Mouse (Mus musculus) bone marrow macrophage, adult 2 months (primary cell): ENCODE measurements around the gene Jmjd8. TPM values are rescaled to one million over a fixed set of nuclear protein-coding genes. Genes with fewer than 3 reads are reported as not detected.

Source experiments
- H3K27ac ChIP-seq: 2 replicates; pipeline ENCODE4 v1.5.1; 2012; ENCODE audit warnings: low read depth, low read length; ENCODE audit not compliant: insufficient read depth
- H3K4me1 ChIP-seq: 2 replicates; pipeline ENCODE4 v1.6.1; 2012; ENCODE audit warnings: low read length; ENCODE audit not compliant: control insufficient read depth, insufficient read depth
- H3K4me3 ChIP-seq: 2 replicates; pipeline ENCODE4 v1.5.1; 2012; ENCODE audit warnings: mild to moderate bottlenecking, low read length, moderate library complexity; ENCODE audit not compliant: insufficient read depth
- CTCF ChIP-seq: IDR thresholded peaks from 2 replicates; pipeline ENCODE4 v1.5.1; 2012; ENCODE audit warnings: low read depth, mild to moderate bottlenecking, low read length, moderate library complexity
- POLR2A ChIP-seq: IDR thresholded peaks from 2 replicates; pipeline ENCODE4 v1.6.1; 2012; ENCODE audit warnings: mild to moderate bottlenecking, low read depth, low read length, borderline replicate concordance
- polyA plus RNA-seq: library from polyadenylated mRNA; stranded (reverse); fragments of >200 nt; gene quantifications from 2 replicates; pipeline ENCODE4 v1.2.4, GENCODE M21; 2012; ENCODE audit not compliant: missing spikeins, insufficient read depth, insufficient read length

Jmjd8 gene
- polyA plus RNA-seq, 1 experiment: 18.0 TPM

DNA sequence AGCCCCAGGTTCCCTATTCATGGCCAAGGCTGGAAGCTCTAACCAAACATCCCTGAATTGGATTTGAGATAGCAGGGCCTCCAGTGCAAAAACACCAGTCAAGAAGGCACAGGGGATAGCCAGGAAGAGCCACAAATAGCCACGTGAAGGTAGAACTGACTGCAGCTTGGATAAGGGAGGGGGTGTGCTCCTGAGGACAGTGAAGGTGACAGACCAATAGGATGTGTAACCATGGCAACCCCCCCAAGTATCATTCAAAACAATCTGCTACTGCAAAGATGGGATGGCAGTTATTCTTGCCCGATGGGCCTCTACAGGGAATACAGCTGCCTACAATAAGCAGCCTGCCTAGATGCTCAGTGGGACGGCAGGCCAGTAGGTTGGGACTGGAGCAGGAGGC lies 8.9 kb downstream of the Jmjd8 start:
- Histone ChIP-seq H3K27ac (no peak overlapping the region), H3K4me1 (peaks cover 6% of the 10 kb centered on the region), H3K4me3 (no peak overlapping the region)
- TF ChIP-seq CTCF: no peak

DNA sequence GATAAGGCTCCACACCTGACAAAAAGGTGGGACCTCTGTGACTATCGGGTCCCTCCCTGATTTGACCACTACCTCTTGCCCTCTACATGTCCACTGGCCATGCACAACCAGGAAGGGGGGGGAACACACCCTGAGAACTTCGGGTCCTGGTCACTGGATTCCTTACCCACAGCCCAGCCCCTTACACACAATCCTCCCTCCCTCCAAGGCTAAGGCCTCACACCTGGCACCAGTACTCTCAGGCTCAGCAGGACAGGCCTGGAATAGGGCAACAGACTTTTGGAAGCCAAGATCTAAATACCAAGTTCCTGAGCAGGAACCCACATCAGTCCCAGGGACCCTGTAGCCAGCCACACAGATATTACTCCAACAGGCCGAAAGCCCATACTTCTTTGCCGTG lies 10.2 kb downstream of the Jmjd8 start:
- Histone ChIP-seq H3K4me1 (peaks cover 10% of the 10 kb centered on the region), H3K27ac (no peak overlapping the region), H3K4me3 (no peak overlapping the region)
- TF ChIP-seq POLR2A: no peak
- no peak for TF ChIP-seq CTCF

DNA sequence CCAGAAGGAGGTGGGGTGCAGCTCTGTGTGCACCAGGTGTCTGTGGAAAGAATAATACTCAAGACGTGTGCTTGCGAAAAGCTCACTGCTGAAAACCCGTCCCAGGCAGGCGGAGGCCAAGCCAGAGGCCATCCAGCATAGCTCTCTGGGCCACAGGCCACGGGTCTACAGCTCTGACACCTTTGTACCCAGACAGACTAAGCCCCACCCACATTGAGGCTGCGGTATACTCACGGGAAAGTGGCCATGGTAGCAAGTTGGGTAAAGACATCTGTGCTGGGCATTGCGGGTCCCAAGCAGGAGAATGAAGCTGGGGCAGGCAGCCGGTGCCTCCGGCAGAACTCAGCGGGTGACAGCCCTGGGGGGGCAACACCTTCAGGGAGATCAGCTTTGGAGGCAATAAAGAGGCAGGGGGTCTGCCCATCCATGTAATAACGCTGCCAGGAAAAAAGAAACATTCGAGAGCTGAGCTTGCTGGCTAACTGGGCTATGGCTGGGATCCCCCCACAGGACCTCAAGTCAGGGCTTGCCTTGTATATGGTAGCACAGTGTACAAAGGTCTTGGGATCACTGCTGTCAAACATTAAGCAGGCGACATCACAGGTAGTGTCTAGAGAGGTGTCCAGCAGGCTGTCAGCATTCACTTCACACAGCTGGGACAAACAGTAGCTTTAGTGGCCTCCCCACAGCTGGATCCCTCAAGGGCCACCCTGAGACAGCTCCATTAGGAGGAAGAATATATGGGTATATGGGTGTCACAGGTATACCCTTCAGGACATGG lies 11.0 kb downstream of the Jmjd8 start:
- Histone ChIP-seq H3K4me1 (peaks cover 7% of the 10 kb centered on the region), H3K4me3 (no peak overlapping the region), H3K27ac (no peak overlapping the region)
- TF ChIP-seq CTCF: no peak
- no peak for TF ChIP-seq POLR2A

DNA sequence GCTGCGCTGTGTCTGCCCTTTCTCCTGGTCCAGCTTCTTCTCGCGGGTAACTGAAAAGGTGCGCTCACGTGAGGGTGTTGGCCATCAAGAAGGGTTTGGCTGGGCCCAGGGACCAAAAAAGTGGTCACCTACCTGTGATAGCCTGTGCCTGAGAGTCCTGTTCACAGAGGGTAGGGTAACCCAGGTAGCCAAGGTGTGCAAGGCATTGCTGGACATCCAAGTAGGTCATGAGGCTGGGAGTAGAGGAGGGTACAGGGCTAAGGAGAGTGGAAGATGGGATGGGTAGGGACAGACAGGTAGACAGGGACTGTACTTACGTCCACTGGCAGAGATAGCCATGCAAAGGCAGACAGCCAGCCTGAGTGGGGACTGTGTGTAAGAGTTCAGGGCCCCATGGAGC lies 11.9 kb downstream of the Jmjd8 start:
- no peak for TF ChIP-seq CTCF
- TF ChIP-seq POLR2A: no peak
- no peak overlapping the region for H3K27ac ChIP-seq
- H3K4me3 ChIP-seq: no peak overlapping the region
- H3K4me1 ChIP-seq: peaks cover 10% of the 10 kb centered on the region

DNA sequence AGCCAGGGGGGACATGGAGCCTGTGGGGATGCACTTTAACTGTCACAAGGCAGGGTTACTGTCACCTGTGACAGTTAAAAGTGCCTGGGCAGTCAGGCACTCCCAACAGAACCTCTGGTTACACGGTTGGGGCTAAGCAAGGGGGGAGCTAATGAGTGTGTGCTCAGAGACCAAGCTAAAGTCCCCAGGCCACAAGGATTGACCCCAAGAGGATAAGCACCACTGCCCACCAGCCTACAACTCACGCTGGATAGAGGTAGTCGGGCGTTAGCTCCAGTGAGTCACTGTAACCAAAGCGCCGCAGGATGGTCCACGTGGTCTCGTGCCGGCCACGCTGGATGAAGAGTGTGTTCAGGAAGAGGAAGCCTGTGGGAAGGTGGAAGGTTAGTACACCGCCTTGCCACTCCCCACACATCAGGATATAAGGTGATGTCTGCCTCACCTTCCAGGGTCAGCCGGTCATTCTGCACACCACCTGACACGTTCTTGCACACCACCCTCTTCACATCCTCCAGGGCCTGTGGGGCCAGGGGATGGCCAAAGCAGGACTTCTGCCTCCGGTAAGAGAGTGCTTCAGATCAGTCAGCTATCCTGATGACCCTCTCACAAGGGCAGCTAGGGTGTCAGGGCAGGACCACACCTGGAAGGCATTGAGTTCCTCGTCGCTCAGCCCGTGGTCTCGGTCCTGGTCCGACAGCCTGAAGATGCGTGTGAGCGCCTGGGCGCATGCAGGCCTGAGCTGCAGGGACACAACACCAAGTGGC lies 12.6 kb downstream of the Jmjd8 start, which contains the start of gene Gm20683:
TSS of gene Gm20683 (minus strand) at position 647 of the 764 bp plus-strand sequence.
- TF ChIP-seq CTCF: no peak
- no peak for TF ChIP-seq POLR2A
- Histone ChIP-seq H3K4me3 (no peak within 1 kb of the TSS), H3K27ac (no peak within 1 kb of the TSS), H3K4me1 (peaks cover 10% of the 10 kb centered on the region)

DNA sequence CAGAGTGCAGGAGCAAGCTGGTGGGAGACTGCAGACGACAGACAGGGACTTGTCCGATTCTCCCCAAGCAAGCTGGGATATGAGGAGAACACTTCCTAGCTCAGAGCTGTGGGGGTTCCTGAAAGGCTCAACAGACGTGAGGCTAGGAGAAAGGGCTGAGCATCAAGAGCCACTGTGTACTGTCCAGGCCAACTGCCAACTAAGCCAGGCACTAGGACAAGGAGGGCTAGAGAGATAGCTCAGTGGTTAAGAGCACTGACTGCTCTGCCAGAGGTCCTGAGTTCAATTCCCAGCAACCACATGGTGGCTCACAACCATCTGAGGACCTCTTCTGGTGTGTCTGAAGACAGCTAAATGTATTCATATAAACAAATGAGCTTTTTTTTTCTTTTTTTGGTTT lies 13.8 kb downstream of the Jmjd8 start:
- no peak overlapping the region for H3K4me3 ChIP-seq
- H3K27ac ChIP-seq: no peak overlapping the region
- TF ChIP-seq CTCF (no peak), POLR2A (no peak)
- peaks cover 10% of the 10 kb centered on the region for H3K4me1 ChIP-seq

DNA sequence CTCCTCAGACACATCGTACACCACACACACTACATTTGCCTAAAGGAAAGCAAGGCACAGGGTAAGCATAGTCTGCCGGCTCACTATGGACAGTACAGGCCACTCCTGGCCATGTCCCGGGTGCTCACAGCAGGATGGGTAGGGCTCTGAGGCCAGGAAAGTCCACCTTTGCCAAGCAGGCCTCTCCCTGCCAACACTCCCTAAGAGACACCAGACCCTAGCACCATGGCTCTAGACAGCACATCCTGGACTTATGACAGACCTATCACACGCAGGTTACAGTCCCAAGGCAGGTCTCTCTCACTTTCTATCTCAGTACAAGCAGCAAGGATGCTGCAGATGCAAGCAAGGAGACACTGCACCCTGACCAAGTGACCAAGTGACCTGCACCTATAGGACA lies 14.5 kb downstream of the Jmjd8 start:
- Histone ChIP-seq H3K27ac (no peak overlapping the region), H3K4me3 (peak overlapping the region; percentile 79), H3K4me1 (peaks cover 10% of the 10 kb centered on the region)
- TF ChIP-seq CTCF (no peak), POLR2A (no peak)

DNA sequence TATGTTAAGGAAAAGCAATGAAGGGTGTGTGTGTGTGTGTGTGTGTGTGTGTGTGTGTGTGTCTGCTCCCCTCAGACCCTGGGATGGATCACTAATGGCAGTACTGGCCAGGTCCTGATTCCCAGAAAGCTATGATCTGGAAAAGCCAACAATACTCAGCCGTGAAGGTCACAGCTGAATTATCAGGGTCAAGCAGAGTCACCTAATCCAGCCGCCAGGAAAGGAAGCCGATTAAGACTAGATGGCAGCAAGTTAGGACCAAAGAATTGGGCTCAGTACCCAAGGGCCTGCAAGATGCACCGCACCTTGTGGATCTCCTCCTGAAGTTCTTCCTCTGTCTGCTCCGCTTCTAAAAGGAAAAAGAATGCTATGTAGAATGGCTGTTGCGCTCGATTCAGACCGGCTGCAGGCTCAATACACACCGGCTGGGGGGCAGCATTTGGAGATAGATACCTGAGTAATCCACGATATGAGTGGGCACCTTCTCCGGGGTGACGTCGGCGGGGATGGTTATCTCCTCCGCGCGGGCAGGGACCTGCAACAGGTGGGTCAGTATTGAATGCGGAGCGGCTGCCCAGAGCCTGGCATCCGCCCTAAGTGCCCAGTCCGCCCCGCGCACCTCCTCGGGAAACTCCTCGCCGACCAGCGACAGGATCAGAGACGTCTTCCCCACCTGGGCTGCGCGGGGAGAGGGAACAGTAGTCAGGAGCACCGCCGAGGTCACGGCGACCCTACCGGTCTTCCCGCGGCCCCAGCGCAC lies 15.1 kb downstream of the Jmjd8 start:
- Histone ChIP-seq H3K27ac (peak overlapping the region; percentile 42), H3K4me3 (peak overlapping the region; percentile 79), H3K4me1 (peaks cover 10% of the 10 kb centered on the region)
- TF ChIP-seq CTCF: no peak
- TF ChIP-seq POLR2A: no peak

DNA sequence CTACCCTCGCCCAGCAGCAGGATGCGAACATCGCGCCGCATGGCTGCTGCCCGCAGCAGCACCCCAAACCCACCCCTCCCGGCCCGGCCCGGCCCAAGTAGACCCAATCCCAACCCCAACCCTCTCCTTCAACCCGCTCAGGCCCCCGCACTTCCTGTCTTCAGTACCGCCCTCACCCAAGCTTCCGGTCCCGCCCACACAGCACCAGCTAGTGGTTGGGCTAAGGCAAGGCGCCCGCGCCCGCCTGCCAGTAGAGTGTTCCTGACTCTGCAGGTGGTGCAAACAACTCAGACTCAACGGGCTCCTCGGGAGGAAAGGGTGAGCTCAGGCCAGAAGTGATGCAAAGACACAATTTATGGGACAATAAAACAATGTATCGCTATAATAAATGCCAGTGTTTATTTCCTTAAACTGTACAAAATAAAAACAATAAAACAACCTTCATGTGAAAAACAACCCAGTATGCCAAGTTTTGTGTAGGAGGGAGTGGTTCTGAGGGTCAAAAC lies 15.8 kb downstream of the Jmjd8 start, which contains the start of gene Rhot2:
TSS of gene Rhot2 (minus strand) at position 456 of the 506 bp plus-strand sequence.
- H3K4me1 ChIP-seq: peaks cover 10% of the 10 kb centered on the region
- no peak for TF ChIP-seq POLR2A
- TF ChIP-seq CTCF: no peak
- peak within 1 kb of the TSS; percentile 51 for H3K27ac ChIP-seq
- H3K4me3 ChIP-seq: peak within 1 kb of the TSS; percentile 79

DNA sequence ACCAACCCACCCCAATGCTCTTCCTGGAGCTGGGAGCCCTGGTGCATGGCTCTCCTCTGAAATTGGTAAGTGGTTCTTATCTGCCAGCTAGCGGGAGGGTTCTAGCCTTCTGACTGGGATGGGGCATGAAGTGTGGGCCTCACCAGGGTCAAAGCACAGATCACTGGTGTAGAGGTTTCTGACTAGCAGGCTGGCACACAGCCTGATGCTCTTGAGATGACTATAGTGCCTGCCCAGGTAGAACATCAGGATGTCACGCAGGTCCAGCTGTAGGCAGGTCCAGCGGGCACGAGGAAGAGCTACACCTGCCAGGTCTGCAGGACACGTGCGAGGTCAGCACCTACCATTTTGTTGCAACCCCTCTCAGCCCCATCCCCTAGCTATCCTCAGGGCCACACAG lies 31.6 kb downstream of the Jmjd8 start:
- Histone ChIP-seq H3K4me3 (peak overlapping the region; percentile 69; the same call in 1 of the 2 replicates), H3K27ac (no peak overlapping the region), H3K4me1 (0 out of 2 replicates have a peak, but pooled peaks cover 5% of the 10 kb centered on the region)
- TF ChIP-seq POLR2A (no peak), CTCF (no peak)
